In genomic region chr7:122389633-122390032, GRCm38 (mm10) we compare ENCODE assay signal across 7 mouse cellular contexts.
DNase-seq lines count a peak whose midpoint lies in the region; ATAC-seq lines count a peak whose summit lies in the region.

No protein-coding gene starts in this region.

- WGBS in kidney, embryonic 14.5 days: 32% methylated on average over 6 of the region's 6 CpGs
- WGBS in forebrain, embryonic 11.5 days: 21% methylated on average over 6 of the region's 6 CpGs
- WGBS in midbrain, embryonic 11.5 days: 28% methylated on average over 6 of the region's 6 CpGs

- no peak for ATAC-seq in kidney, embryonic 14.5 days (ENCODE audit: low FRiP score, low TSS enrichment)
- ATAC-seq in forebrain, embryonic 11.5 days (replicated peaks; ENCODE audit: low FRiP score): peak; percentile 10; the same call in 1 of the 2 replicates
- ATAC-seq in midbrain, embryonic 11.5 days (ENCODE audit: low FRiP score): peak; percentile 59; the same call in 1 of the 2 replicates

- no peaks in the 10 kb centered on the region for H3K9me3 ChIP-seq in kidney, embryonic 14.5 days (ENCODE audit: control insufficient read depth, low read length)
- no peaks in the 10 kb centered on the region for H3K9me3 ChIP-seq in forebrain, embryonic 11.5 days (ENCODE audit: control insufficient read depth, low read length)
- no peaks in the 10 kb centered on the region for H3K9me3 ChIP-seq in midbrain, embryonic 11.5 days (ENCODE audit: control insufficient read depth, low read length)

- no peaks in the 10 kb centered on the region for H3K36me3 ChIP-seq in kidney, embryonic 14.5 days (ENCODE audit: control insufficient read depth, insufficient read depth, low read length)
- no peaks in the 10 kb centered on the region for H3K36me3 ChIP-seq in forebrain, embryonic 11.5 days (ENCODE audit: control insufficient read depth, insufficient read depth, low read length)
- H3K36me3 ChIP-seq in midbrain, embryonic 11.5 days (ENCODE audit: control insufficient read depth, insufficient read depth, low read length): no peaks in the 10 kb centered on the region

- no peak overlapping the region for H3K4me3 ChIP-seq in kidney, embryonic 14.5 days (ENCODE audit: low read length)
- H3K4me3 ChIP-seq in forebrain, embryonic 11.5 days (ENCODE audit: low read depth, low read length): no peak overlapping the region
- no peak overlapping the region for H3K4me3 ChIP-seq in midbrain, embryonic 11.5 days (ENCODE audit: low read depth, low read length)

- peak overlapping the region; percentile 34; the same call in 1 of the 2 replicates for H3K9ac ChIP-seq in kidney, embryonic 14.5 days (ENCODE audit: low read depth, low read length)
- 0 out of 2 replicates have a peak overlapping the region, but pooled peaks have one; percentile 8 for H3K9ac ChIP-seq in forebrain, embryonic 11.5 days (ENCODE audit: low read length)
- H3K9ac ChIP-seq in midbrain, embryonic 11.5 days (ENCODE audit: low read length): no peak overlapping the region

- no peaks in the 10 kb centered on the region for H3K27me3 ChIP-seq in kidney, embryonic 14.5 days (ENCODE audit: control insufficient read depth, insufficient read depth, low read length)
- H3K27me3 ChIP-seq in forebrain, embryonic 11.5 days (ENCODE audit: control insufficient read depth, insufficient read depth, low read length): no peaks in the 10 kb centered on the region
- no peaks in the 10 kb centered on the region for H3K27me3 ChIP-seq in midbrain, embryonic 11.5 days (ENCODE audit: control insufficient read depth, insufficient read depth, low read length)

- no peak overlapping the region for H3K27ac ChIP-seq in kidney, embryonic 14.5 days (ENCODE audit: low read depth, low read length)
- no peak overlapping the region for H3K27ac ChIP-seq in forebrain, embryonic 11.5 days (ENCODE audit: low read depth, low read length)
- H3K27ac ChIP-seq in midbrain, embryonic 11.5 days (ENCODE audit: low read depth, low read length): no peak overlapping the region

- no peak overlapping the region for H3K4me2 ChIP-seq in kidney, embryonic 14.5 days (replicated peaks; ENCODE audit: low read depth, low read length)
- H3K4me2 ChIP-seq in forebrain, embryonic 11.5 days (ENCODE audit: low read depth, low read length, severe bottlenecking): no peak overlapping the region
- no peak overlapping the region for H3K4me2 ChIP-seq in midbrain, embryonic 11.5 days

- no peak for DNase-seq in kidney, postnatal 4 days
- peak; percentile 37 for DNase-seq in Muller cell, postnatal 12 days (ENCODE audit: inconsistent ontology term)
- DNase-seq in forebrain, embryonic 11.5 days (ENCODE audit: low spot score): no peak
- no peak for DNase-seq in midbrain, embryonic 11.5 days (ENCODE audit: low spot score, missing footprints)
- DNase-seq in right cerebral cortex, postnatal 25 days: no peak
- DNase-seq in adrenal gland, postnatal 25 days: no peak

- H3K4me1 ChIP-seq in kidney, embryonic 14.5 days (ENCODE audit: control insufficient read depth, insufficient read depth, low read length): no peaks in the 10 kb centered on the region
- peaks cover 2% of the 10 kb centered on the region; the same call in 1 of the 2 replicates for H3K4me1 ChIP-seq in forebrain, embryonic 11.5 days (replicated peaks; ENCODE audit: control insufficient read depth, insufficient read depth, low read length)
- peaks cover 5% of the 10 kb centered on the region for H3K4me1 ChIP-seq in midbrain, embryonic 11.5 days (ENCODE audit: control insufficient read depth, insufficient read depth, low read length)
